Mouse (Mus musculus) thymus, adult 2 months (tissue): Measurements from ENCODE around the gene Cox17. TPM values are rescaled to one million over a fixed set of nuclear protein-coding genes. Genes with fewer than 3 reads are reported as not detected.

Source experiments
- DNase-seq: peaks from one replicate; pipeline ENCODE4 v3.0.0; 2021
- H3K27ac ChIP-seq: fragments of 200-500 bp; 2 replicates; pipeline ENCODE4 v1.5.1; 2012; ENCODE audit warnings: low read length, control low read depth; ENCODE audit not compliant: control insufficient read depth, insufficient read depth
- H3K27me3 ChIP-seq: fragments of 200-500 bp; 2 replicates; pipeline ENCODE4 v1.6.1; 2012; ENCODE audit warnings: mild to moderate bottlenecking, low read length, moderate library complexity, mixed read lengths; ENCODE audit not compliant: control insufficient read depth, insufficient read depth
- H3K36me3 ChIP-seq: fragments of 200-500 bp; 2 replicates; pipeline ENCODE4 v1.6.1; 2012; ENCODE audit warnings: mild to moderate bottlenecking, low read length, moderate library complexity; ENCODE audit not compliant: control insufficient read depth, insufficient read depth
- H3K4me1 ChIP-seq: fragments of 200-500 bp; replicated peaks from 2 replicates; pipeline ENCODE4 v1.6.1; 2012; ENCODE audit warnings: low read length; ENCODE audit not compliant: control insufficient read depth, insufficient read depth
- H3K4me3 ChIP-seq: fragments of 200-500 bp; 2 replicates; pipeline ENCODE4 v1.5.1; 2012; ENCODE audit warnings: mild to moderate bottlenecking, low read length, control low read depth, moderate library complexity; ENCODE audit not compliant: control insufficient read depth, insufficient read depth
- CTCF ChIP-seq: fragments of 200-500 bp; IDR thresholded peaks from 2 replicates; pipeline ENCODE4 v1.5.1; 2012; ENCODE audit warnings: mild to moderate bottlenecking, control low read depth, low read length, moderate library complexity, borderline replicate concordance; ENCODE audit not compliant: control insufficient read depth, poor library complexity, insufficient read depth; ENCODE audit errors: extremely low read depth
- POLR2A ChIP-seq: fragments of 200-500 bp; IDR thresholded peaks from 2 replicates; pipeline ENCODE4 v1.6.1; 2012; ENCODE audit warnings: mild to moderate bottlenecking, low read length, control low read depth, moderate library complexity; ENCODE audit not compliant: control insufficient read depth, poor library complexity, insufficient read depth; ENCODE audit errors: extremely low read depth
- WGBS: fragments of 180-500 bp; shearing (Covaris S2); methylation state at CpG from one replicate; pipeline ENCODE4 v1.1.7; 2018; 5-methylcytosine and 5-hydroxymethylcytosine counted together
- polyA plus RNA-seq: library from polyadenylated mRNA; depleted of rRNA; stranded (reverse); fragments of >200 nt; gene quantifications from 2 replicates; pipeline ENCODE4 v1.2.3, GENCODE M21; 2012

Gene Cox17
- polyA plus RNA-seq, 1 experiment, result 68.7 TPM

DNA sequence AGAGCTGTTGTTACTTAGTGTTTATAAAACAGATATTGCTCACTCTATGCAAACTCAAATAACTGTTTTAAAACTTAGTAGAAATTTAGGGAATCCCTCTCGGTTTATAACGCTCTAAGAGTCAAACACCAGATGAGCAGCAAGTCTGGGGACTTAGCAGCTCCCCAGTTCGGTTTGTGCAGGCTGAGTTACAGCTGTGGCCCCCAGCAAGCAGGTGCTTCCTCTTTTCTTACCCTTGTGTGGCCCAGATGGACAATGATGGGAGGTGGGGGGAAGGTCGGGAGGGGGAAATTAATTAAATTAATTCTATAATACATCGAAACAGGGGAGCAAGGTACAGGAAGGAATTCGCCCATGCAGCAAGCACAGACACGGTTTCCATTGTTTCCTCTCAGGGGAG is 39.1 kb upstream of the Cox17 start:
- Histone ChIP-seq H3K4me3 (no peak overlapping the region), H3K36me3 (no peaks in the 10 kb centered on the region), H3K27ac (no peak overlapping the region), H3K27me3 (no peaks in the 10 kb centered on the region), H3K4me1 (no peaks in the 10 kb centered on the region)
- TF ChIP-seq POLR2A (no peak), CTCF (no peak)
- DNase-seq, result no peak
- 8% methylated on average over 7 of the region's 7 CpGs for WGBS

DNA sequence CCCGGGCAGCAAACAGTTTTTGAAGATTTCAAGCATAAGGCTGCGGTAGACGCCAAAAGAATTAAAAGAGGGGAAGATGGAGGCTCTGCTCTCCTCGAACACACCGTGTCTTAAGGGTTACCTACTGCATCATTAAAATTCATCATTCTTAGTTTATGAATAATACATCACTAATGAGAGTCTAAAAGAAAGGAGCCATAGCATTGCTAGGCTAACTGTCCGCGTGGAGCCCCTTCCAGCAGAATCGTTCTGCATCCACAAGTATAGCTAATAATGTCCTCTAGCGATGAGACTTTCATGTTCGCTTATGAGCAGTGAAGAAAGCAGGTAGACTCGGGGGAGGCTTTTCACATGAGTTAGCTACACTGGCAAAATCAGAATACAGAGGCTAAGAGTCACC is 38.6 kb upstream of the Cox17 start:
- DNase-seq, result no peak
- H3K4me1 ChIP-seq, result no peaks in the 10 kb centered on the region
- H3K4me3 ChIP-seq, result no peak overlapping the region
- no peaks in the 10 kb centered on the region for H3K27me3 ChIP-seq
- H3K36me3 ChIP-seq, result no peaks in the 10 kb centered on the region
- 79% methylated on average over 11 of the region's 11 CpGs for WGBS
- TF ChIP-seq POLR2A (no peak), CTCF (no peak)
- no peak overlapping the region for H3K27ac ChIP-seq

DNA sequence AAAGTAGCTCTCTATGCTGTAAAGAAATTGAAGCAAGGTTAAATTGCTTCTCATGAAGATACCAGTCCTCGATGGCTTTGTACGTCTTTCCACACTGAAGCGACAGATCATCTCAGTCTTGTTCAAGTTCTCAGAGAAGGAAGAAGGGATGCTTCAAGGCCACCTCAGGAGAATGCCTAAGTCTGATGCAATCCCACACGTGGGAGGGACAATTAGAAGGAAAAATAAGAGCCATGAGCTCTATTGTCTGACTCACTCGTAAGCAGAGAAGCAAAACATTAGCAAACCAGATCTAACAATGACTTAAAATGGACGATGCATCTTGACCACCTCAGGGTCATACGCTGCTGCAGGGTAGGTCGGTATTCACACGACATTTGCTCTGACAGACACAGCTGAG is 28.3 kb upstream of the Cox17 start:
- WGBS, result 85% methylated on average over 9 of the region's 9 CpGs
- no peak for TF ChIP-seq CTCF
- TF ChIP-seq POLR2A, result no peak
- Histone ChIP-seq H3K4me1 (no peaks in the 10 kb centered on the region; the same call in 1 of the 2 replicates), H3K27me3 (no peaks in the 10 kb centered on the region), H3K36me3 (no peaks in the 10 kb centered on the region), H3K4me3 (no peak overlapping the region), H3K27ac (no peak overlapping the region)
- no peak for DNase-seq

- TF ChIP-seq POLR2A (no peak), CTCF (no peak)
- H3K27ac ChIP-seq, result no peak overlapping the region
- H3K27me3 ChIP-seq, result no peaks in the 10 kb centered on the region
- no peaks in the 10 kb centered on the region for H3K36me3 ChIP-seq
- WGBS, result 96% methylated on average over 4 of the region's 4 CpGs
- no peak for DNase-seq
- H3K4me3 ChIP-seq, result no peak overlapping the region
- H3K4me1 ChIP-seq, result no peaks in the 10 kb centered on the region; the same call in 1 of the 2 replicates
These were observed 27.7 kb upstream of the Cox17 start for GRCm38 (mm10) chr16:38319087-38319486.

DNA sequence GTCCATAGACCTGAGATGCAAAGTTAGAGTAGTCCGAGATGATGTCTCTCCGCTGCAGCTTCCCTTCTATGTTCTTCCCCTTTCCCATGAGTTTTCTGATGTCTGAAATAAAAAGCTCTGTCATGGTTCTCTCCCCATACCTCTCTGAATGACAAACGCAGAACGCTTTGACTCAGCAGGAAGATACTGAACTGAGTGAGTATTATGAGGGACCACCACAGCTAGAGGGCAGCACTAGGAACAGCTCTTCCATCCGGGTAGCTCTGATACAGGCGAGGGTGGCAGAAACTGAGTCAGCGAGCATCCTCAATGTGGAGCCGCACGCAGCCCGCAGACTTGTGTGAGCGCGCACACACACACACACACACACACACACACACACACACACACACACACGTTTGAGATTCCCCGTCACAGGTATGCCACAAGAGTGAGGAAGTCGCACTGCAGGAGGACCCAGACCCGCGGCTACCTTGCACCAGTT is 25.3 kb upstream of the Cox17 start:
- peak; percentile 58 for DNase-seq
- Histone ChIP-seq H3K4me3 (no peak overlapping the region), H3K36me3 (no peaks in the 10 kb centered on the region), H3K27ac (no peak overlapping the region), H3K27me3 (no peaks in the 10 kb centered on the region), H3K4me1 (no peaks in the 10 kb centered on the region; the same call in 1 of the 2 replicates)
- 24% methylated on average over 17 of the region's 17 CpGs for WGBS
- TF ChIP-seq CTCF, result peak; percentile 67; the same call in 1 of the 2 replicates
- no peak for TF ChIP-seq POLR2A

DNA sequence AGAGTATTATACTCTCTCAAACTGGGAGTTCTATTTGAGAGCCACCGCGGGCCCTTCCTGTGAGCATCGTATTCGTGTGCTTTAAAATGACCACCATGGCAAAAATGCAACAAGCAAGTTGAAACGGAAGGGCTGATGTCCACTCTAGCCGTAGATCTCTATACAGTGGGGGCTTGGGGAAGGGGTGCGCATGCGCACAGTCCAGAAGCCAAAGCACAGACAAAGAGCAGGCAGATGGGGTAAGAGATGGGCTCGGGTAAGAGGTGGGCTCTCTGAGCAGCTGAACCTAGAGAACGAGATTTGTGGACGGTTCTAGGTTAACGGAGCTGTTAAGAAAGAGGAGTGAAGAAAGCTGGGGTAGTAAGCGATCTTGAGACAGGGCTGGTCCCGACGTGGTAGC is 22.5 kb upstream of the Cox17 start:
- Histone ChIP-seq H3K27me3 (no peaks in the 10 kb centered on the region), H3K36me3 (no peaks in the 10 kb centered on the region), H3K4me1 (no peaks in the 10 kb centered on the region; the same call in 1 of the 2 replicates), H3K27ac (no peak overlapping the region), H3K4me3 (no peak overlapping the region)
- TF ChIP-seq POLR2A (no peak), CTCF (no peak)
- 93% methylated on average over 15 of the region's 15 CpGs for WGBS
- DNase-seq, result no peak

DNA sequence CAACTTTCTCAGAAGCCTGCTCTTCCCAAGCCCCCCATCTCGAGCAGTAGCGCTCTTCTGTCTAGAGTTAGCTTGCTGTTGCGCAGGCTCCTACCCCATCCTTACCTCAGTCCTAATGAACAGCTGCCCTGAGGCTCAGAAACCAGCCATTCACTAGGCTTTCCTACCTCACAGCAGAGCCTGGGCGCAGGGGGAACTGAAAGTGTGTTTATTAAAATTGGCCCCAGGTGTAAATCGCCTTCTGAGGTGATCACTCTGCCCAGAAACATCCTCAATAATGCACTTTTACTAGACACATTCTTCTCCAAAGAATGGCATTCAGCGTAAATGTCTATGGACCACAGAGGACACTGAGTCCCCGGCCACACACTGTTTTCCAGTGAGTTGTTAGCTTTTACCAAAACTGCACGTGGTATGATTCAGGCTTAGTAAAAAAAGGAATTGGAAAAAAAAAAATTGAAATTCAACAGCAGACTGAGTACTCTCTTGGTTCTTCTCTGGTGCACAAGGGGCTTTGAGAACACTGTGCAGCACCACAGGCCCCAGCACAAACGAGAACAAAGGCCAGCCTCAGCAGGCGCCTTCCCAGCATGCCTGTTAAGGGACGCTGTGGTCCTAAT is 19.9 kb upstream of the Cox17 start:
- WGBS, result 92% methylated on average over 11 of the region's 11 CpGs
- Histone ChIP-seq H3K4me1 (no peaks in the 10 kb centered on the region), H3K36me3 (no peaks in the 10 kb centered on the region), H3K27me3 (no peaks in the 10 kb centered on the region), H3K4me3 (no peak overlapping the region), H3K27ac (no peak overlapping the region)
- no peak for DNase-seq
- TF ChIP-seq POLR2A, result no peak
